Mouse (Mus musculus): ENCODE data around the gene Fto.

- TF ChIP-seq CTCF (conservative IDR thresholded peaks at IDR 0.05 in 1 of 2, IDR thresholded peaks at IDR 0.05 in 1 of 2; ENCODE audit: low read depth in 2 of 2, low read length in 2 of 2) (no peak), USF1 (IDR thresholded peaks at IDR 0.05; ENCODE audit: low read depth, low read length) (no peak), TBP (conservative IDR thresholded peaks at IDR 0.05; ENCODE audit: low read depth, low read length) (no peak), UBTF (IDR thresholded peaks at IDR 0.05; ENCODE audit: low read depth, low read length) (no peak), MYC (IDR thresholded peaks at IDR 0.05; ENCODE audit: low read depth, low read length) (no peak), KAT2A (IDR thresholded peaks at IDR 0.05; ENCODE audit: insufficient replicate concordance, low read length) (no peak), RAD21 (IDR thresholded peaks at IDR 0.05; ENCODE audit: low read depth, low read length) (no peak), EP300 (IDR thresholded peaks at IDR 0.05; ENCODE audit: low read length) (no peak), MAX (IDR thresholded peaks at IDR 0.05; ENCODE audit: low read length) (no peak)
Observed at GRCm38 (mm10) chr8:91352598-91352997, 39.3 kb downstream of the Fto start.

Data from CH12.LX (cell line).